Mouse (Mus musculus) left cerebral cortex, adult 9 months (tissue): ENCODE data around the gene Klhl10.

Experiments
- DNase-seq, 2 experiments: peaks; one replicate each; pipeline ENCODE4 v3.0.0; 2022; ENCODE audit warnings: low spot score in 2 of 2

Klhl10 gene

DNA sequence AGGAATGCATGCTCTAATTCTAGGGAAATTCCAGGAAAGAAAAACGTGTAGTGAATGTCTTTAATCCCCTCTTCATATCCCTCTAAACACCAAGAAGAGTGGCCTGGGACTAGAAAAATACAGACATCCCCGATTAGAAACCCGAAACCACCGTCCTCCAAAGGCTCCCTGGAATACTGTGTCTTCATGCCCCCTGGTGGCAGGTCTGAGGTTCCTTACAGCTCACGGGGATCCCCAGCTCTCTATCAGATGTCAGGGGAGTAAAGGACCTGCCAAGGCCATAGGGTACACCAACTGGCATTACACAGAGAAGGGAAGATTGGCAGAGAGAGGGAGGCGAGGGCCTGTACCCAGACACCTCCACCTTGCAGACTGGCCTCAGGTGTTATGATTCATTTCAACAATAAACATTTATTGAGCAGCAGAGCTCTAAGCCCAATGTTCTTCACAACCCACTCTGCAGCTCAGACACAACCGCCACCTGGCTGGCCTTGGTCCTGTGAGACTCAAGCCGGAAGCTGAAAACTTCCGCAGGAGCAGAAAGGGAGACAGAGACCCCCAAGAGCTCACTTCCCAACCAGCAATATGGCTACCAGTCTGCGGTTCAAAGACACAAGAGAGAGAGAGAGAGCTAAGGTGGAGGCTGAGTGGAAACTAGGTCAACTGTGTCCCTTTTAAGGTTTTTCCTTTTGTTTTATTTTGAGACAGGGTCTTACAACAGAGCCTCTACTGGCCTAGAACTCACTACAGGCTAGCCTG, 33.5 kb upstream of the Klhl10 start:
- DNase-seq = peak in 1 of 2 experiments; percentile 74

DNA sequence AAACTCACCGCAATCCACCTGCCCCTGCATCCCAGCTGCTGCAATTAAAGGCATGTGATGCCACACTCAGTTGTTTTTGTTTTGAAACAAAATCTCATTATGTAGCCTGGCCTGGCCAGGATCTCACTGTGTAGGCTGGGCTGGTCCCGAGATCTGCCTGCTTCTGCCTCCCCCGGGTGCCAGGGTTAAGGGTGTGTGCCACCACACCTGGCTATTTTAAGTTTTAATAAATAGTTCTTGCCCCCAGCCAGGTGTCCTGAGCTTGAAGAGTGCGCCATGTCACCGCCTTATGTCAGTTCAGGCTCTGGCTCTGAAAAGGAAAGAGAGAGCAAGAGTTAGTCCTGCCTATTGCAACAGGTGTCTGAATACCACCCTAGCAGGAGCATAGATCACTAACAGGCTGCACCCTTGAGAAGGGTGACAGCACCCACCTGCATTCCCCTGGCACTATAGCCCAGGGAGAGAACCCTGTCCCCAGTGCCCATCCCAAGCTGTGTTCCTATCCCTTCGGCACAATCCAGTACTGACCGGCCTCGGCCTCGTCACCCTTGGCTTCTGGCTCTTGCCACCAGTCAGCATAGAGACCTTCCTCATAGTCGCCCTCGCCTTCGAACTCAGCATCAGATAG, 32.8 kb upstream of the Klhl10 start:
- DNase-seq = no peak

DNA sequence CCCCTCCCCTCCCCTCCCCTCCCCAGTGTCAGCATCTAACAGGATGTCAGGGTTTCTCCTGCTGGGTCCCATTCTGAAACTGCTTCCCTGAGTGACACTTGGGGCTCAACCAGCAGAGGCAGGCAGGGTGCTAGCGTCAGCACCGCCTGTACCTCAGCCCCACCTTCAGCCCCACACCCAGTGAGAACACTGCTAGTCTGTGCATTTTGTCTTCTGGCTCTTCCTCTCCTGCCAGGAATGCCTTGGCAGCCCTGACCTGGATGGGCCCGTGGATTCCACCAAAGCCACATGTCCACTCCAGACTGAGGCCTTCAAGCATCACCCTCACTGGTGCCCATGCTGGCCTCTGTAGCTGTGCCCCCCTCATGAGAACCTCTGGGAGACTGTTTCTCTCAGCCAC, 32.0 kb upstream of the Klhl10 start:
- no peak for DNase-seq

DNA sequence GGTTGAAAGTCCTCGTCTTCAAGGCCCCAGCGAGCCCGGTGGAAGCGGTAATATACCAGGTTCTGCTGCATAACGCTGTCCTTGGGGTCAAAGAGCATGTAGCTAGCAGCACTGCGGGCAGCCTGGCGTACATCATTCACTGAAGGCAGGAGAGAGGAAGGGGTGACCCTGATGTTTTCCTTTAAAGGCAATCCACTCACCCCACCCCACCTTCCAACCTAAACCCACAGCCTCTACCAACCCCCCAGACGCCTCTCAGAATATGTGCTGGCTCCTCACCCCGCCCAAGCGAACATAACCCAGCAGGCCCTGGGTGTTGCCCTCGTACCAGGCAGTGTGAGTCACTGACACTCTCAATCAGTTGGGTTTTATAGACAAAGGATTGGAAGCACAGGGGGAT, 30.0 kb upstream of the Klhl10 start:
- DNase-seq = no peak

DNA sequence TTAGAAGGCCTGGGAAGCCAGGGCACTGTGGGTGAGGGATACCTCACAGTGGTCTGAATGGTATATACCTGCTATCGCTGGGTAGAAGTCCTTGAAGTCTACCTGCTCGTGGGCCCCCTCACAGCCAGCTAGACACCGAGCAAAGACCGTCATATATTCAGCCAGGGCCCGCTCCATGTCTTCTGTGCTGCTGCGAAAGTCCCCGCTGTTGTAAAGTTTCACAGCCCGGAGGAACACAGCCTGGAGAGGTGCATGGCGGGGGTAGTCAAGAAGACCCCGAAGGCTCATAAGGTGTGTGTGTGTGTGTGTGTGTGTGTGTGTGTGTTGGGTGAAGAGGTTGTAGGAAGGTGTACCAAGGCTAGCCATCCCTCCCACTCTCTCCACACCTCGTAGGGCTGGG, 28.2 kb upstream of the Klhl10 start:
- DNase-seq = no peak

DNA sequence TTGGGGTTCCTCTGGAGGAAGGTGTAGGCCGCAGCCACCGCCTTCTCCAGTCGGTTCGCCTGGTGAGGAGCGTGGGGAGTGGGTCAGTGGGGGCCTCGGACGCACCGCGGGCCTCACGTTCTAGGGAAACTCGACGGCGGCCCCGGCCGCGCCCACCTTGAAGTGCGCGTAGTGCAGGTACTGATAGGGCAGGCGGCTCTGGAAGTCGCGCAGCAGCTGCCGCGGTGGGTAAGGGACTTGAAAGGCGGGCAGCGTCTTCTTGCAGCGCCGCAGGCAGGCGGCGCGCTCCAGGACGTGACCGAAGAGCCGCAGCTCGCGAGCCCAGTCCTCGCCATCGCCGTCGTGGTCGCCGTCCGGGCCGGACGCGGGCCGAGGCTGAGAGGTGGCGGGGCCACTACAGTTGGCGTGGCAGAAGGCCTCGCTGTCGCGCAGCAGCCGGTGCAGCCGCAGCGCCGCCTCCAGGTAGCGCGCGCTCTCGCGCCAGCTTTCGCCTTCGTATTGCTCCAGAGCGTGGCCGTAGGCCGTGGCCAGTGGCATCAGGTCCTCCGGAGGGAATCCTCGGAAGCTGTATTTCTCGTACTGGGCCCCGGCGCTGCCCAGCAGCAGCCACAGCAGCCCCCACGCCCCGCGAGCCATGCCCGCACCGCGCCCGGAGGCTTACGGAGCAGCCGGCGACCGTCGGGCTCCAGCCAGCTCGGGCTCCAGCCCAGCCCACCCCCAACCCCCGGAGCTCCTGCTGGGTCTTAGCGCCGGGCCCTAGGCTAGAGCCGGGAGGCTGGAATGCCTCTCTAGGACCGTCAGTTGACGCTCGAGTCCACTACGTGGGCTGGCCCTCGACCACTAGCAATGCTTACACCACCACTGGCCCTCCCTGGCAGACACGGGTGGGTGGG, 27.4 kb upstream of the Klhl10 start, which contains the start of gene P3h4:
Gene P3h4, minus strand, starts transcription at position 816 of the 893 bp plus-strand sequence.
- peak in 1 of 2 experiments; percentile 74 for DNase-seq

DNA sequence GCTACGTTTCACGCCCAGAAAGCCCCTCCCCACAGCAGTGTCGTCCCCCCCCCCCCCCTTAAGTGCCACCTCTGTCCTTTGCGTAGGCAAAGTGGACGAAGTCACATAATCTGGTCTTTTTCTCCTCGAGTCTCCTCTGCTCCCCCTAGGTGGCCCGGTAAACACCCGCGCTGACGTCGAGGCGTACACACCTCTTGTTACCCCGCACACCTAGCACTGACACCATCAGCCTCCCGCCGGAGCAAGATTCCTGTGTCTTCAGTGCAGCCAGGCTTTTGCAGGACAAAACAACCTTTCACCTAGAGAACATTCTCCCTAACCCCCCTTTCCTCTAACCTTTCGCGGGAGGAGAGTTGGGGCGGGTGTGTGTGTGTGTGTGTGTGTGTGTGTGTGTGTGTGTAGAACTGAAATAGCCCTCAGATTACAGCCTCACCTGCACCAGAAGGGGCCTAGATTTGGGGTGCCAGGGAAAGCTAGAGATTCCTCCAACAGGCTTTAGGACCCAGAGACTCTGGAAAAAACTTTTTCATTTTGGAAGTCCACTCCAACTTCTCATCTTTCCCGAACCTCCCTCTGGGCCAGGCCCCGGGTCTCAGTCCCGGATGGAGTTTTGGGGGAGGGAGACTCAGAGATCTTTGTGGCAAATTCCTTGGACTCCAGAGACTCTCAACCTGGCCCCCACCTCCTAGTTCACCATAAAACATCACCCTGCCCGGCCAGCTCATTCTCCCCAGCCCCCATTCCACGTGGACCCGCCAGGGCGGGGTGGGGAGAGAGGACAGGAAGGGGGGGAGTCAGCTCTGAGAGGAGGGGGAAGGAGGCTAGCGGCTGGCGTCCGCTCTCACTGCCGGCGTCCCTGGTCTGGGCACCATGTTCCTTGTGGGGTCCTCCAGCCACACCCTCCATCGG, 26.5 kb upstream of the Klhl10 start, which contains the start of gene Fkbp10:
Gene Fkbp10, plus strand, starts transcription at position 784 of the 909 bp plus-strand sequence.
- no peak for DNase-seq

DNA sequence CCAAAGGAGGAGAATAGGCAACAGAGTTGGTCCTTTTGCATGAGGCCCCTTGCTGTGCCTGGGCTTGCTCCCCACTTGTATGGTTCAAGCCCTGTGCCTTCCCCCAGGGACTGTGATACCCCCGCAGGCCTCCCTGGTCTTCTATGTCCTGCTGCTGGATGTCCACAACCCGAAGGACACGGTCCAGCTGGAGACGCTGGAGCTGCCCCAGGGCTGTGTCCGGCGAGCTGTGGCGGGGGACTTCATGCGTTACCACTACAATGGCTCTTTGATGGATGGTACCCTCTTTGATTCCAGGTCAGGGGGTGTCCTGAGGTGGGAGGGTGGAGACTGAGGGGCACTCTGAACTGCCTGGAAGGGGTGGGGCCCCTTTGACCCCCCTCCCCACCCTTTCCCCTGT, 20.2 kb upstream of the Klhl10 start:
- DNase-seq = no peak

DNA sequence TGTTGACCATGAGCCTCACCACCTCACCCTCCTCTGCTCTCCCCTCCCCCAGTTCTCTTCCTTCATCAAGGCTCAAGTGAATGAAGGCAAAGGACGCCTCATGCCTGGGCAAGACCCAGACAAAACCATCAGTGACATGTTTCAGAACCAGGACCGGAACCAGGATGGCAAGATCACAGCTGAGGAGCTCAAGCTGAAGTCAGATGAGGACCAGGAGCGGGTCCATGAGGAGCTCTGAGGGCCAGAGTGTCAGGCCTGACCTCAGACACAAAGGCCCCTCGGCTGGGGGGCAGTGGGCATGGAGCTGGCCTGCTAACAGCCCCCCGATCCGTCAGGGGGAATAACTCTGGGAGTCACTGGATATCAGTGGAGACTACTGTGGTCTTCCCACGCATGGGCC, 17.9 kb upstream of the Klhl10 start:
- DNase-seq = no peak

DNA sequence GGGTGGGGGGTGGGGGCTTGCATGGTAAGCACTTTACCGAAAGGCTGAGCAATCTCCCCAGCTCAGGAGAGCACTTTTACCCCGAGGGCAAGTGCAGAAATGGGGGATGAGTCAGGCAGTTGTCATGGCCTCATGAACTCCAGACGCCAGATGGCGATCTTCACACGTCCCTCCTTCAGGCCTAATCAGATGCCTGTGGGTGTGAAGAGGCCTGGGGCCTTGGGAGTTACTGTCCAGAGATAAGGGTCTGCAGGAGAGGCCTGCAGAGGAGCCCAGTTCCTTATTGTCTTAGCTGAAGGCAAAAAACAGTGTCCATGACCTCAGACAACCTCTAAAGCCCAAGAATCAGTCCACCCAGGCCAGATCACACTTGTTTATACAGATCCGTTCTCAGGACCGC, 15.9 kb upstream of the Klhl10 start:
- peak in 1 of 2 experiments; percentile 77 for DNase-seq

DNA sequence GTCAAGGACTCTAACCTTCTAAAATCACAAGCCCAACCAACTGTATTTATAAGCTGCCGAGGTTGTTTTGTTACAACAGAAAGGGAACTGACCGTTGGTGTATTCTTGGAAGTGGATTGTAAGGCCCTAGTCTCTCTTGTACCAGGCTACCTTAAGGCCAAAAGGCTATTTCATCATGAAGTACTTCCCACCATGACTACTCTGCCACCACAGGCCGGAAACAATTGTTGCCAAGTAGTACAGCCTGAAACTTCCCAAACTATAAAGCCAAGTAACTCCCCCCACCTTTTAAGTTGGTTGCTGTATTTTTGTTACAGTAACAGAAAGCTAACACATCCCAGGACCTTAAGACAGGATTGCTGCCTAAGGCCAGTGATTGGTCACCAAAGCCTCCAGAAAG, 14.9 kb upstream of the Klhl10 start:
- DNase-seq = no peak

DNA sequence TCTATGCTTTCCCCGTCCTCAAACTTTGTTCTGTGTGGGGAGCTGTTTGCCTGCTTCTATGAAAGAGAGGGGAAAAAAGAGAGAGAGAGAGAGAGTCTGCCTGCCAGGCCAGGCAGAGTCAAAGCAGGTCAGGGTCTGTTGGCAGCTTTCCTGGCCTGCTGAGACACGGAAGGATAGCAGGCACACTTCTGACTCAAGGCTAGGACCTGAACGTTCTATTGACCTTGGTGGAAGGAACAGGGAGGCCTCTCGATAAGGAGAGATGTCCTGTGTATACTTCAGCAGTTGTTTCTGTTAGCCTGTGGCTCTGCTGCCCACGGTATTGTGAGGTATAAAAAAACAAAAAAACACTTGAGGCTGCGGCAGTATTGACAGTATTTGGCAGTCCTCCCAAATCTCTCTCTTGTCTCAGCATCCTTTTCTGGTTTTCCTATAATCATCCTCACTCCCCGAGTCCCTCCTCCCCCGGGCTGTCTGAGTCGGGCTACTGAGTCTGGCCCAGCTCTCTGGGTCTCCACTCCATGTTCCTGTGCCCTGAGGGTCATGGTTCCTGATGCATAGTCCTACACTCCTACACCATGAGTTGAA, 13.0 kb upstream of the Klhl10 start:
- DNase-seq = no peak

DNA sequence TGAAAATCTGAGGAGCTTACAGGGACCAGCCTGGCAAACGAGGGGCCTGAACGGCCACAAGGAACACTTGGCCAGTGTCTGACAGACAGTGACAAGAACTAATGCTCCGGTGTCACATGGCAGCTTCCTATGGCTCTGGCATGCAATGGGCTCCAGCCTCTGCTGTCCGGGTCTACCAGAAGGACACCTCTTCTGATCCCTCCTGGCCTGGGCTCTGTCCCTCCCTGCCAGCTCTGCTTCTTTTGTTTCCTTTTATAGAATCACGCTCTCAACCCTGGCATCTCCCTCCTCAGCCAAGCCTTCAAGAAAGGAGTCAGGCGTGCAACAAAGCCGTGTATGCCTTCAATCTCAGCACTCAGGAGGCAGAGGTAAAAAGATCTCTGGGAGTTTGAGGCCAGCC, 11.7 kb upstream of the Klhl10 start:
- DNase-seq = no peak

DNA sequence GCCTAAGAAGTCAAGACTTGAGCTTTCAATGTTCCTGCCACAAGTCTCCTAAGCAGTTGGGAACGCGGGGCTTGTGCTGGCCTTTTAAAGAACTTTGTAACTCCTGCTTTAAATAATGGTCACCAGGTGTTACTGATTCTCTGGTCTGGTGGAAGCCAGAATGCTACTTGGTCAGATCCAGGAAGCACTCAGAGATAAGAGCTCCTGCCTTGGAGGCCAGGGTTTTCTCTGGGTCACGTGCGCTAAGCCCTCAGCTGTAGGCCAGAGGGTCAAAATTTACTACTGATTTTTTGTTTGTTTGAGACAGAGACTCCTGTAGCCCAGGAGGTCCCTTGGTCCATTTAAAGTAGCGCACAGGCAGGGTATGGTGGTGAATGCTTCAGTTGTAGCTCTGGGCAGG, 9.7 kb upstream of the Klhl10 start:
- DNase-seq = no peak

DNA sequence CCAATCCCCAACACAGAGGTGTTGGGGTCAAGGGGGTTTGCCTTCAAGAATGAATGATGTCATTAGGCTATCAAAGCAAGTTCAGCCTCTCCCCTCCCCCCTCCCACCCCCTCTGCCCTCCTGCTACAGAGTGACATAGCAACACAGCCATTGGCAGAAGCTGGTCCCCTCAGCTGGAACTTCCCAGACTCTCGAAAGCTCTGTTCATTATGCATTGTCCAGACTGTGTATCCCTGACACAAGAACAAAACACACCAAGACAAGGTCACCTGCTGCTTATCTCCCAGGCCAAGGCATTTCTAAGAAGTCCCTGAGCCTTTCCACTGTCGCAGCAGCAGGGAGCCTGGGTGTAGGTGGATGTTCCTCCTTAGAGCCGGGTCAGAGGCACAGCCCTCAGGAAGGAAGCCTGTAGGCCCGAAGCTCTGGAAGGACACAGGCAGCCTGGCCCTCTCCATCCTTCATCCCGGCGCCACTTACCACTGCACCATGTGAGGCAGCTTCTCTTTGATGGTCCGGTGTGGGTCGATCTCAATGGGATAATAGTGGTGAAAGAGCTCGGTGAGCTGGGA, 6.0 kb upstream of the Klhl10 start:
- DNase-seq = no peak

DNA sequence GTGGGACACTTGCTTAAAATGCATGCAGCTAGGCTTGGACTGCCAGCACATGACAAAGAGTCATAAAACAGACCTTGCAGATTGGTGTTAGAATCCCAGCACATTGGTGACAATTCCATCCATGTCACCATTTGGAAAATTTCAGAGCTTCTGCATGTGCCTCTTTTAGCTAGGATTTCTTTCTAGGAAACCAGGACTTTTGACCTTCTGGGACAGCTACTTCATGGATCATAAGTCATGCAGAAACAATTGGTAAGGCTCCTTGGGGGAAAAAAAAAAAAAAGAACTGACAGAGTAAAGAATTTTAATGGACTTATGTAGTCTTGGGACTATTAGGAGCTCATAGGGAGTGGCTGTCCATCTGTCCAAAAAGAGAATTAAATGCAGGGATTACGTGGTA, 3.8 kb upstream of the Klhl10 start:
- no peak for DNase-seq

DNA sequence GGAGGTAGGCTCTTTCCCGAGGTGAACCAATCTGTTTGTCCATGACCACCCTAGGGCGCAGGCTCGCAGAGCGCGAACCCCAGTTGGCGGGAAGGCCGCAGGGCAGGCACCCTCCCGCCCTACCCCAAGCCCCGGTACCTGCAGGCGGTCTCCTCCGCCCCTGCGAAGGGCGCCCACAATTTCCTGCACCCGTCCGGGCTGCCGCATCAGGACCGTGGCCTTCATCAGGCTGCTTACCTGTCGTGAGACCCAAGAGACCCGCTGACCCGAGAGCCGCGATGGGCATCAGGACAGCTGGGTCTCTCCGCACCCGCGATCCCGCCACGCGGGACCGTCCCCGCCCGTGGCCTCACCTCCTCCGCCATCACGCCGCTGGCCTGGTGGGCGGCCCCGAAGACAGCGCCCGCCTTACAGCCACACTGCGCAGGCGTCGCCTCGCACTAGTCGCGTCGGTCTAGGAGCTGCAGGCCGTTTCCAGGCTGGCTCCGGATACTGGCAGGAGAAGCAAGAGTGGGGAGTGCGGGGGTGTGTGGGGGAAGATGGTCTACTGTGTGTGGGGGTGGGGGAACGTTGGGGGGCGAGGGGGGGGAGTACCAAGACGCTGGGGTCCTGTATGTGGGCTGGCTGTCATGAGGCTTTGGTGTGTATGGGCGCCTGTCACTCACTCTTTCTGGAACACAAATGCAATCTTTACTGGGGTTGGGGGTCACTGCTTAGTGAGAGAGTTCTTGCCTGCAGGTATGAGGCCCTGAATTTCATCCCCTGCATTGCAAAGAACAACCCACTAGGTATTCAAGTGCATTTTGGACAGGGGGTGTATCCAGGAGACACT, 810 bp upstream of the Klhl10 start:
- DNase-seq = peak; percentile 52 to 84

DNA sequence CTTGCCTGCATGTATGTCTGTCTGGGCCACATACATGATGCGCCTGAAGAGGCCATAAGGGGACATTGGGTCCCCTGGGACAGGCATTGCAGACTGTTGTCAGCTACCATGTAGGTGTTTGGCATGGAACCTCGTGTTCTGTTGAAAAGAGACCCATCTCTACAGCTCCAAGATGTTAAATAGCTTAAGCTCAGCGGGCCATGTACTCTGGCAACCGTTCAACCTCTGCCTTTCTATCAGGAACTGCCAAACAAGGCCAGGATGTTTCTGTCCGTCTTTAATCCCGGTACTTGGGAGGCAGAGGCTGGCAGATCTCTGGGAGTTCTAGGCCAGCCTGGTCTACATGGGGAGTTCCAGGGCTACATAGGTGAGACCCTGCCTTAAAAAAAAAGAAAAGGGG, 908 bp downstream of the Klhl10 start:
- no peak for DNase-seq

DNA sequence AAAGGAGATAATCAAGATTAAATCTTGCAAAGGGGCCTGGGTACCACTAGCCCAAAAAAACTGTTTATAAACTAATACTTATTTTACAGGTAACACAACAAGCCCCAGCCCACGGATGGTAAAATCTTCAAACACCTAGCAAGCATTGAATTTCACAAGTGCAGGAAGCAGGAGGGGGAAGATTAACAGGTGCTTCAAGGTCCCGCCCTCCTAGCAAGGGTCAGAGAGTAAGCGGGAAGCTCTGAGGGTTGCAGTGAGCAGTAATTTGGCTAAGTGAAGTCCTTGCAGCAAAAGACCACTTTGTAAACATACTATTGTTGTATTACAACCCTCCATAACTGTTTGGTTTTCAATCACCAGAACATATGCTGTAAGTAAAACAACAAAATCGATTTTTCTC, 15.5 kb downstream of the Klhl10 start:
- DNase-seq = no peak

DNA sequence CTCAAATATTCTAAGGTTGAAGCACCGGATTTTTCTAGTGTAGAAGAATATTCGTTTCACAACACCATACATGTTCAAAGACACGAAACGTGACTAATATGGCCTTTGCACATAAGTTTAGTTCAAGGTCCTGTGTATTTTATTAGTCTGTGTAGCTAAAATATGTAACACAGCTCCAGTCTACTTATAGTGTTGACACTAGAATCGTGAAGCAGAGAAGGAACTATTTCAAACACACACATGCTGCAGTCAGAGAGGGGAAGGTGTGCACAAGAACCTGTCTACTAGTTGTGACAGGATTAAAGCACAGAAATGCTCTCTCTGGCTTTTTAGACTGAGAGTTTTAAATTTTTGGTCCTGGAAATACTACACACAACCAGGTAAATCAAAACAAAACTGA, 16.0 kb downstream of the Klhl10 start:
- no peak for DNase-seq
